9 mouse cellular contexts compared by ENCODE assay signal in genomic region chr5:102703325-102704099, GRCm38 (mm10).
A peak's percentile ranks its signal among the peaks of the same experiment; 100 is the strongest.
DNase-seq lines count a peak whose midpoint lies in the region; ATAC-seq and TF ChIP-seq lines count a peak whose summit lies in the region.
"Had no signal": no experiment of that assay in that cellular context is flagged by ENCODE, and none has a peak within 500 bp of the region (broad histone marks: within the 10 kb centered on the region; RNA-seq: fewer than 3 reads in every experiment).

No protein-coding gene starts in this region.

- no peak overlapping the region for H3K4me2 ChIP-seq in kidney, embryonic 15.5 days
- no peak overlapping the region for H3K4me2 ChIP-seq in limb, embryonic 11.5 days (ENCODE audit: low read depth, severe bottlenecking)

- TF ChIP-seq POLR2A in cortical plate, adult 2 months (IDR thresholded peaks at IDR 0.05; ENCODE audit: extremely low read depth, insufficient read depth, low read length): no peak

- WGBS in kidney, embryonic 15.5 days: 49% methylated on average over 5 of the region's 5 CpGs
- 61% methylated on average over 5 of the region's 5 CpGs for WGBS in limb, embryonic 11.5 days

- no peak overlapping the region for H3K9ac ChIP-seq in kidney, embryonic 15.5 days
- no peak overlapping the region for H3K9ac ChIP-seq in limb, embryonic 11.5 days (ENCODE audit: low read length)

- no peaks in the 10 kb centered on the region for H3K36me3 ChIP-seq in kidney, embryonic 15.5 days
- no peaks in the 10 kb centered on the region for H3K36me3 ChIP-seq in limb, embryonic 11.5 days (ENCODE audit: control insufficient read depth, insufficient read depth, low read length)

- peak; percentile 7 for DNase-seq in CD4-positive helper T cell, adult 2 months (ENCODE audit: low read depth, low spot score)
- peak; percentile 92 for DNase-seq in adipocyte (ENCODE audit: low spot score)
- DNase-seq in gastrocnemius, postnatal 4 days (ENCODE audit: low spot score in 2 of 2): peak; percentile 52 to 76
- peak; percentile 82 for DNase-seq in limb, embryonic 11.5 days (ENCODE audit: low spot score)
- peak; percentile 55 for DNase-seq in retina, adult 2 months (ENCODE audit: low read depth, low spot score)
- DNase-seq in urinary bladder, postnatal 36 days (ENCODE audit: low spot score in 2 of 2): peak; percentile 50 to 66

- no peaks in the 10 kb centered on the region for H3K9me3 ChIP-seq in kidney, embryonic 15.5 days (replicated peaks)
- H3K9me3 ChIP-seq in limb, embryonic 11.5 days (ENCODE audit: control insufficient read depth, low read length): no peaks in the 10 kb centered on the region

- H3K4me3 ChIP-seq in cortical plate, adult 2 months (ENCODE audit: insufficient read depth, low read length): no peak overlapping the region
- H3K4me3 ChIP-seq in kidney, embryonic 15.5 days (replicated peaks): no peak overlapping the region
- no peak overlapping the region for H3K4me3 ChIP-seq in limb, embryonic 11.5 days (ENCODE audit: low read depth, low read length)
- H3K4me3 ChIP-seq: erythroblast, embryonic 14.5 days had no signal

- 0 out of 2 replicates have a peak, but pooled peaks have one; percentile 33 for ATAC-seq in kidney, embryonic 15.5 days (replicated peaks; ENCODE audit: low FRiP score)
- no peak for ATAC-seq in limb, embryonic 11.5 days (ENCODE audit: insufficient number of reproducible peaks, low FRiP score, low TSS enrichment, low read depth)

- H3K27ac ChIP-seq in cortical plate, adult 2 months (ENCODE audit: insufficient read depth, low read length): no peak overlapping the region
- no peak overlapping the region for H3K27ac ChIP-seq in kidney, embryonic 15.5 days
- no peak overlapping the region for H3K27ac ChIP-seq in limb, embryonic 11.5 days (replicated peaks; ENCODE audit: low read depth, low read length)

- peak; percentile 76 for TF ChIP-seq CTCF in cortical plate, adult 2 months (IDR thresholded peaks at IDR 0.05; ENCODE audit: extremely low read depth, insufficient read depth, low read length)

- H3K27me3 ChIP-seq in kidney, embryonic 15.5 days: no peaks in the 10 kb centered on the region
- H3K27me3 ChIP-seq in limb, embryonic 11.5 days (ENCODE audit: control insufficient read depth, insufficient read depth, low read length): no peaks in the 10 kb centered on the region

- H3K4me1 ChIP-seq in cortical plate, adult 2 months (ENCODE audit: control insufficient read depth, insufficient read depth, low read length): no peaks in the 10 kb centered on the region
- peaks cover 17% of the 10 kb centered on the region for H3K4me1 ChIP-seq in kidney, embryonic 15.5 days
- peaks cover 7% of the 10 kb centered on the region; the same call in 1 of the 2 replicates for H3K4me1 ChIP-seq in limb, embryonic 11.5 days (ENCODE audit: control insufficient read depth, insufficient read depth, low read length)

Comparison
In these comparisons a context has a peak if more than half of its experiments do, and no peak if none do; other contexts are left out.
1. DNase-seq: peak in every context shown above with its lines; median percentile 92 in adipocyte; 82 in limb, embryonic 11.5 days; 64 in gastrocnemius, postnatal 4 days; 58 in urinary bladder, postnatal 36 days; 55 in retina, adult 2 months; 7 in CD4-positive helper T cell, adult 2 months.